Comparison of ENCODE assay signal across 16 mouse cellular contexts in the genomic region with DNA sequence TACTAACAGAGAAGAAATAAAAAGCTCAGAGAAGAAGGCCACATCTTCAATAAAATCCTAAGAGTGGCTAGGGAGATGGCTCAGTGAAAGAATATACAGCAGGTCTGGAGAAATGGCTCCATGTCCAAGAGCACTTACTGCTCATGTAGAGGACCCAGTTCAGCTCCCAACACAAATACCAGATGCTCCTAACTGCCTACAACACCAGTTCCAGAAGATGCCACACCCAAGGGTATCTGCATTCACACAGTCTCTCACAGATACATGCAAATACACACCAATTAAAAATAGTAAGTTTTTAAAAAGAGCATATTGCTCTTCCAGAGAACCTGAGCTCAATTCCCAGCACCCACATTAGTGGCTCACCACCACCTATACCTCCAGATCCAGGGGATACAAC.
"Had no signal": no experiment of that assay in that cellular context is flagged by ENCODE, and none has a peak within 500 bp of the region (broad histone marks: within the 10 kb centered on the region; RNA-seq: fewer than 3 reads in every experiment).

No protein-coding gene starts in this region.

- H3K4me2 ChIP-seq: neural tube, embryonic 13.5 days; neural tube, embryonic 15.5 days; stomach, embryonic 15.5 days had no signal

- H3K4me1 ChIP-seq: neural tube, embryonic 13.5 days; neural tube, embryonic 15.5 days; stomach, embryonic 15.5 days had no signal

- H3K9me3 ChIP-seq: neural tube, embryonic 13.5 days; neural tube, embryonic 15.5 days; stomach, embryonic 15.5 days had no signal

- H3K9ac ChIP-seq: neural tube, embryonic 13.5 days; neural tube, embryonic 15.5 days; stomach, embryonic 15.5 days had no signal

- H3K27me3 ChIP-seq: neural tube, embryonic 13.5 days; neural tube, embryonic 15.5 days; stomach, embryonic 15.5 days had no signal

- H3K27ac ChIP-seq: neural tube, embryonic 13.5 days; neural tube, embryonic 15.5 days; stomach, embryonic 15.5 days; stomach, postnatal 0 days had no signal

- H3K4me3 ChIP-seq: neural tube, embryonic 13.5 days; neural tube, embryonic 15.5 days; stomach, embryonic 15.5 days had no signal

- DNase-seq: retina, postnatal 1 day; right cerebral cortex, adult 18-20 months; right cerebral cortex, postnatal 14 days; right cerebral cortex, postnatal 25 days; right cerebral cortex, postnatal 4 days; spleen, adult 18-20 months; thymus, adult 18-20 months; thymus, adult 2 months; thymus, postnatal 14 days; thymus, postnatal 25 days; thymus, postnatal 36 days; thymus, postnatal 4 days had no signal
